Mouse (Mus musculus) stomach, postnatal 0 days (tissue): ENCODE results near the gene Zbtb25. TPM values are rescaled to one million over a fixed set of nuclear protein-coding genes. Genes with fewer than 3 reads are reported as not detected.

Experiments
- ATAC-seq: fragments of 200-750 bp; cut with Nextera tagmentation; 2 replicates; pipeline ENCODE4 v1.8.0; 2017; ENCODE audit not compliant: low FRiP score, low TSS enrichment
- DNase-seq: peaks from one replicate; pipeline ENCODE4 v3.0.0-alpha.2; 2016; ENCODE audit warnings: low spot score
- H3K27ac ChIP-seq: fragments of 300-500 bp; sonication (generic); replicated peaks from 2 replicates; pipeline ENCODE4 v1.5.1; 2014; ENCODE audit warnings: mild to moderate bottlenecking, control low read depth
- H3K27me3 ChIP-seq: fragments of 300-500 bp; sonication (generic); 2 replicates; pipeline ENCODE4 v1.6.1; 2014; ENCODE audit warnings: low read length; ENCODE audit not compliant: control insufficient read depth, insufficient read depth
- H3K36me3 ChIP-seq: fragments of 300-500 bp; sonication (generic); 2 replicates; pipeline ENCODE4 v1.6.1; 2014; ENCODE audit warnings: low read length, mixed read lengths; ENCODE audit not compliant: control insufficient read depth, insufficient read depth
- H3K4me1 ChIP-seq: fragments of 300-500 bp; sonication (generic); replicated peaks from 2 replicates; pipeline ENCODE4 v1.6.1; 2014; ENCODE audit warnings: antibody characterized with exemption; ENCODE audit not compliant: control insufficient read depth, insufficient read depth
- H3K4me2 ChIP-seq: fragments of 300-500 bp; sonication (generic); replicated peaks from 2 replicates; pipeline ENCODE4 v1.6.1; 2014; ENCODE audit warnings: low read depth, mild to moderate bottlenecking, control low read depth, moderate library complexity
- H3K4me3 ChIP-seq: fragments of 300-500 bp; sonication (generic); 2 replicates; pipeline ENCODE4 v1.5.1; 2014; ENCODE audit warnings: low read depth, low read length, control low read depth
- H3K9ac ChIP-seq: fragments of 300-500 bp; sonication (generic); 2 replicates; pipeline ENCODE4 v1.6.1; 2014; ENCODE audit warnings: mild to moderate bottlenecking, low read length, control low read depth, mixed read lengths
- H3K9me3 ChIP-seq: fragments of 300-500 bp; sonication (generic); 2 replicates; pipeline ENCODE4 v1.6.1; 2016; ENCODE audit warnings: low read length; ENCODE audit not compliant: control insufficient read depth
- CTCF ChIP-seq: IDR thresholded peaks from 2 replicates; pipeline ENCODE4 v1.5.1; 2016; ENCODE audit warnings: antibody characterized with exemption, low read depth, mild to moderate bottlenecking, moderate library complexity
- EP300 ChIP-seq: optimal IDR thresholded peaks from 2 replicates; pipeline ENCODE3; 2016; ENCODE audit warnings: antibody characterized with exemption
- WGBS: fragments of 180-500 bp; shearing (Covaris S2); extraction: QIAGEN DNeasy Blood & Tissue Kit; methylation state at CpG from one replicate; pipeline ENCODE4 v1.1.7; 2014; 5-methylcytosine and 5-hydroxymethylcytosine counted together
- polyA plus RNA-seq: library from polyadenylated mRNA; unstranded; fragments of >200 nt; fragmentation: Nextera tagmentation; extraction: Ambion mirVana; gene quantifications from 2 replicates; pipeline ENCODE4 v1.2.1, GENCODE M21; 2015

Zbtb25 gene
- polyA plus RNA-seq, 1 experiment from 2014 or later, result 7.4 TPM

DNA sequence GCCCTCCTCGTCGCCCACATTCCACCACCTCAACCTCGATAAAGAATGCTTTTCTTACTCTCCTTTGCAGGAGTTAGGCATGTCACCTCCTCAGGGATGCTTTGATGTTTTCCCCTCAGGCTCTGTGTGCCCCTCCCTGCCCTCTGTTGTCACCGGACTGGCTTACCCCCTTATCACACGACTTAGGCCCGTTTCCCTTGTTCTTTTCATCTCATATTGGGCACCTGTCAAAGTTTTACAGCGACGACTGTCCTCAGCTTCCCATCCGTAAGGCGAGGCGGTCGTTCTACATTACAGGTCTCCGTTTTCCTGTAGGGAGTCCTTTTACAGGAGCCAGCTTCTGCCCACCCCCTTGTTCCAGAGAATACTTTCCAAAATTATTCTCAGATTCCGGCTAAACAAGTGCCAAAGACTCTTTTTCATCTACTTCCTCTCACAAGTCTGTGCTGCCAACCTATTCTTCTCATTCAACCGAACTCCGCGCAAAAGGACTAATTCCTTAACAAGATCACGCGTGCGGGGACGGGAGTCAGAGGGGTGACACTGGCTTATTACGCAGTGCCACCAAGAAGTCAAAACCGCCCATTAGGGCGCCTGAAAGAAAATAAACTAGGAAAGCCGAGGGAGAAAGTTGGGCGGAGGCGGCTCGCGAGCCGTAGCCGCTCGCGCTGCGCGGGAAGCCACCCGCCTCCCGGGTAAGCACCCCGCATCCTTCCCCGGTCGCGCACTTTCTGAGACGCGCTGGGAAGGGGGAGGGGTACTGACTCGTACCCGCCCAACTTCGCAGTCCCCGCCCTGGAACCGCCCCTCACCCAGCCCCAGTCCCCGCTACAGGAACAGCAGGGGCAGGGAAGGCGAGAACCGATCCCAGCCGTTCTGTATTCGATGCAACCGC, 33.8 kb upstream of the Zbtb25 start:
- WGBS, result 3% methylated on average over 52 of the region's 54 CpGs
- no peaks in the 10 kb centered on the region for H3K9me3 ChIP-seq
- no peak for DNase-seq
- H3K4me1 ChIP-seq, result peaks cover 2% of the 10 kb centered on the region; the same call in 1 of the 2 replicates
- peaks cover 2% of the 10 kb centered on the region; the same call in 1 of the 2 replicates for H3K27me3 ChIP-seq
- peak overlapping the region; percentile 58 for H3K4me3 ChIP-seq
- no peaks in the 10 kb centered on the region for H3K36me3 ChIP-seq
- H3K4me2 ChIP-seq, result peak overlapping the region; percentile 80
- H3K27ac ChIP-seq, result peak overlapping the region; percentile 95
- peak; percentile 84 for ATAC-seq
- peak overlapping the region; percentile 73 for H3K9ac ChIP-seq
- TF ChIP-seq EP300 (no peak), CTCF (no peak)

DNA sequence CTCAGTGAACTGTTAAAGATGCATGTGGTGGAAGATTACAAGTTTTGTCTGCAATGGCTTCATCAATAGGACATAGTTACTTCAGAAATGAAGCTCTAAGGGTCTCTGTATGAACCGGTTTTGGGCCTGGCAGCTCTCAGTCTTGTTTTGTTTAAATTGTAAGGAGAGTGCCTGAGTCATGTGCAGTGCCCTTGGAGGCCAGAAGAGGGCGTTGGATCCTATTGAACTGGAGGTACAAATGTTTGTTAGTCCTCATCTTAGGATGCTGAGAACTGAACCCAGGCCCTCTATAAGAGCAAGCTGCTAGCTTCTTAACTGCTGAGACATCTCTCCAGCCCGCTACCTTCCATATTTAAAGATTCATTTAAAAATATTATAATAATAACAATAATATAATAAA, 32.3 kb upstream of the Zbtb25 start:
- Histone ChIP-seq H3K4me3 (no peak overlapping the region), H3K9me3 (no peaks in the 10 kb centered on the region), H3K4me1 (peaks cover 2% of the 10 kb centered on the region; the same call in 1 of the 2 replicates), H3K27me3 (peaks cover 2% of the 10 kb centered on the region; the same call in 1 of the 2 replicates), H3K4me2 (no peak overlapping the region), H3K36me3 (no peaks in the 10 kb centered on the region), H3K9ac (no peak overlapping the region), H3K27ac (no peak overlapping the region)
- WGBS, result 55% methylated on average over 3 of the region's 3 CpGs
- DNase-seq (no peak), ATAC-seq (no peak)
- TF ChIP-seq CTCF (peak; percentile 56), EP300 (no peak)

DNA sequence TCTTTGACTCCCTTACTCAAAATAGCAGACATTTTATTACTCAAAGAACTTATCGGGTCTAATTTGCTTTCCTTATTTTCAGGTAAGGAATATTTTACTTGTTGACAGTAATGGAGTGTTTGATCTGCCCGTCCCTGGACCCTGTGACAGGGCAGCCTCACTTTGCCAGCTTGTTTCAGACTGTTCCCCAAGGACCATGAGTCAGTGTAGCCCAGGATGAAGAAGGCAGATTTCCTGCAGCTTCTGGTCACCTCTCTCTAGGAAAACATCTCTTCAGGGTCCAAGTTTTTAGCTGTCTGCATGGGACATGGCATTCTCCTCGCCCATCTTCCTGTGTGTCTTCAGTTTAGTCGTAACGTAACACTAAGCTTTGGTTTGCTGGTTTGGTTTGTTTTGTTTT, 27.9 kb upstream of the Zbtb25 start:
- no peak for ATAC-seq

DNA sequence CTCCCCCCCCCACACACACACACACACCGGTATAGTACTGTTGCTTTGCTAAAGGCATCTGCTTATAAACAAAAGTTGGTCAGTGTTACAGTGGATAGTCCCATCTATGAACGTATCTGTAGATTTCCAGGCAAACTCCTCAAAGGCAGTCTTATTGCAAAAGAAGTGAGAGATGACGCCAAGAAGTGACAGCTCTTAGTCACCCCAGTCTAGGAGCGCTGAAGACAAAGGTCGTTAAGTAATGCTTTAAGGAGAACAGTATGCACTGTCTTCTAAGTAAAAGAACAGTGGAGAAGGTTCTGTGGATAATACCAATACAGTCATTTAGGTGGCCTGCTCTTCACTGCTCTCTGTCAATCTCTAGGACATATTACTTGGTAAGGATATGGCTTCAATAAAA, 23.6 kb upstream of the Zbtb25 start:
- no peak for ATAC-seq
- 66% methylated on average over 5 of the region's 5 CpGs for WGBS
- H3K36me3 ChIP-seq, result no peaks in the 10 kb centered on the region

More for the DNA sequence above, 27.9 kb upstream of the Zbtb25 start:
- no peak overlapping the region for H3K4me2 ChIP-seq
- TF ChIP-seq EP300 (no peak), CTCF (no peak)
- no peaks in the 10 kb centered on the region for H3K27me3 ChIP-seq
- DNase-seq, result no peak
- H3K27ac ChIP-seq, result no peak overlapping the region
- no peaks in the 10 kb centered on the region for H3K36me3 ChIP-seq
- no peaks in the 10 kb centered on the region for H3K9me3 ChIP-seq
- H3K4me3 ChIP-seq, result no peak overlapping the region
- H3K4me1 ChIP-seq, result no peaks in the 10 kb centered on the region
- no peak overlapping the region for H3K9ac ChIP-seq
- 83% methylated on average over 5 of the region's 5 CpGs for WGBS

DNA sequence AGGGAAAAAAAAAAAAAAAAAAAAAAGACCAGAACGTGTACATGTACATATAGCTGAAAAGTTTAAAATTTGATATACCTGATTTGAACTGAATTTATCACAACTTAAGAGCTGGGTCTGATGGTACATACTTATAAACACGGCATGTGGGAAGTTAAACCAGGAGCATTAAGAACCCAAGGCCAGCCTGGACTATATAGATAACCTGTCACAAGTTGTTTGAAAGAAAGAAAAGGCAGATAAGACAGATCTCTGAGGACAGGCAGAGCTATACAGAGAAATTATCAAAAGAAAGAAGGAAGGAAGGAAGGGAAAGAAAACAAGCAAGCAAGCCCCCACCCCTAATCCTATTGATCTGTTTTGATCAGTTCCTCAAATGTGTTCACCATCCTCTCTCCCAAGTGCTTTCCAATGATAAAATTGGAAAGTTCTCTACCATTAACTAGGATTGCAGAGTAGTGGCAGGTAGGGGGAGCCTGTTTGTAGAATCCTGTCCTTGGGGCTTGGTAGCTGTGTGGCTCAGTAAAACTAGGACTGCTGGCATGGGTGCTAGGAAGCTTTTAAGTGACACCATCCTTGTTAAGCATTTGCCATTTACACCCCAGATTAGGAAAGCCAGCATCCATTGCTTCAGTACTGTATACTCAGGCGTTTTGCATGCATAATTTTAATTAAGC, 22.3 kb upstream of the Zbtb25 start:
- TF ChIP-seq EP300 (no peak), CTCF (no peak; the same call in 1 of the 2 replicates)

More for the DNA sequence above, 23.6 kb upstream of the Zbtb25 start:
- Histone ChIP-seq H3K9me3 (no peaks in the 10 kb centered on the region), H3K9ac (no peak overlapping the region), H3K27me3 (no peaks in the 10 kb centered on the region), H3K4me1 (no peaks in the 10 kb centered on the region), H3K4me3 (no peak overlapping the region), H3K4me2 (no peak overlapping the region), H3K27ac (no peak overlapping the region)
- no peak for DNase-seq
- TF ChIP-seq CTCF, result no peak
- no peak for TF ChIP-seq EP300

DNA sequence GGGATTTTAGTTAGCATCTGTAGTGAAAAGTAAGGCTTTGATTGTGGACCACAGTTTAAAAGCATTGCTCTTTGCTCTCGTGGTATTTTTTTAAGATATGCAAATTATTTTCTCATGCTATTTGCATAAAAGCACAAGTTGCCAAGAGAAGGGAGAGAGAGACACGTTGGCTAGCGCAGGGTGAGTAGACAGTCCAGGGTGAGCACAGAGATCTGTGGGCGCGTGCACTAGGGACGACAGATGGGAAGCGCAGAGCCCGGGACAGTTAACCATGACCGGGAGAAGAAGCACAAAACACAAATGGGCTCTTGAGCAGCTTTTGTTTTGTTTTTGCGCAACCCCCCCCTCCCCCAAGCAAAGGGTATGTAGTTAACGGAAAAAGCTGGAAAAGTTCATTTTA, 19.4 kb upstream of the Zbtb25 start:
- no peaks in the 10 kb centered on the region for H3K27me3 ChIP-seq
- 82% methylated on average over 11 of the region's 11 CpGs for WGBS
- no peak for TF ChIP-seq CTCF
- H3K9ac ChIP-seq, result no peak overlapping the region
- ATAC-seq (no peak), DNase-seq (no peak)
- no peak overlapping the region for H3K4me2 ChIP-seq
- H3K9me3 ChIP-seq, result no peaks in the 10 kb centered on the region
- no peaks in the 10 kb centered on the region for H3K4me1 ChIP-seq
- peaks cover 9% of the 10 kb centered on the region for H3K36me3 ChIP-seq
- no peak overlapping the region for H3K27ac ChIP-seq
- H3K4me3 ChIP-seq, result no peak overlapping the region

More for the DNA sequence above, 22.3 kb upstream of the Zbtb25 start:
- H3K36me3 ChIP-seq, result peaks cover 2% of the 10 kb centered on the region; the same call in 1 of the 2 replicates
- no peak for ATAC-seq
- no peak overlapping the region for H3K4me3 ChIP-seq
- H3K4me2 ChIP-seq, result no peak overlapping the region
- DNase-seq, result no peak
- H3K9ac ChIP-seq, result no peak overlapping the region
- H3K4me1 ChIP-seq, result no peaks in the 10 kb centered on the region
- H3K27me3 ChIP-seq, result no peaks in the 10 kb centered on the region
- H3K9me3 ChIP-seq, result no peaks in the 10 kb centered on the region
- no peak overlapping the region for H3K27ac ChIP-seq
- 72% methylated on average over 3 of the region's 3 CpGs for WGBS
